Mouse (Mus musculus): ENCODE results near the gene Otop1. TPM values are rescaled to one million over a fixed set of nuclear protein-coding genes. Genes with fewer than 3 reads are reported as not detected.

Gene Otop1
- not detected for total RNA-seq (2021)

DNA sequence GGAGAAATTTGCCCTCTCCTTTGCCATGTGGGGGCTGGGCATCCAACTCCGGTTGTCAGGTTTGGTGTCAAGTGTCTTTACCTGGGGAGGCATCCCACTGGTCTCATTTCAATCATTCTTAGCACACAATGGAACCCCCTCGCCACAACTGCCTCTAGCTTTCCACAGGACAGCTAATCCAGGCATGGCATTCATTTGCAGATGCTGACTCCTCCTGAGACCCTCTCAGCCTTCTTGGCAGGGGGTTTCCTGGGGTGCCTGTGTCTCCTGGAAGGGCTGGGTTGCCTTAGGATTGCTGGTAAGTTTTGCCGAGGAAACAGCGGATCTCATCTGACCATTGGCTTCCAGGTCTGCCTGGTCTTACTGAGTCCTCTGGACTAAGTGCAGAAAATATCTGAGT is at the start of gene Otop1:
TSS of gene Otop1 (plus strand) at position 202 of the 400 bp plus-strand sequence.
- no peak for DNase-seq

DNA sequence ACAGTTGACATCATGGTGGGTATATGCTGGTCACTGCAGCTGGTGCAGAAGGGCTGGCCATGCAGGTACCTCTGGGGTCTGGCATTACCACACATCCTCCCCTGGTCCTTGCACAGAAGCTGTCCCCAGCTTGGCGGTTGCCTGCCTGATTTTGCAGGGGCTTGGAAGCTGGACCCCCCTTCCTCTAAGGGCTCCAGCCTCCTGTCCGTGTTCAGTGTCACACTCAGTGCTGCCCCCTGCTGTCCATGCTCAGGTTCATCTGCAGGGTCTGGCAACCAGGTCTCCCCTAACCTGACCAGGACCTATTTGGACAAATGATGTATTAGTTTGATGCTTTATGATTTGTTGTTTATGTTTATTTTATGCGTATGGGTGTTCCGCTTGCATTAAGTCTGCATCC is 40.4 kb upstream of the Otop1 start:
- DNase-seq, result peak; percentile 68
- intact Hi-C loops (cut with DNase I), result no loop called here

More for the DNA sequence above, at the start of gene Otop1:
- intact Hi-C loops (cut with DNase I), result no loop called here

DNA sequence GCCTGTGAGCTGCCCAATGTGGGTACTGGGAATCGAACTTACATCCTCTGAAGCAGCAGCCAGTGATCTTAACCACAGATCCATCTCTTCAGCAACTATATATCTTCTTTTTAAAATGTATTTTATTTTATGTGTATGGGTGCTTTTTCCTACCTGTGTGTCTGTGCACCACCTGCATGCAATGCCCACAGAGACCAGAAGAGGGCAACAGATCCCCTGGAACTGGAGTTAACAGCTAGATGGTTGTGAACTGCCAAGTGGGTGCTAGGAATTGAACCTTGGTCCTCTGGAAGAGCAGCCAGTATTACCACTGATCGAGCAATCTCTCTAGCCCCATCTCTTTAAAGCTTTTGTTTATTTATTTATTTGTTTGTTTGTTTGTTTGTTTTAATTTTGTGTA is 39.1 kb upstream of the Otop1 start:
- intact Hi-C loops (cut with DNase I), result no loop called here
- DNase-seq, result no peak

DNA sequence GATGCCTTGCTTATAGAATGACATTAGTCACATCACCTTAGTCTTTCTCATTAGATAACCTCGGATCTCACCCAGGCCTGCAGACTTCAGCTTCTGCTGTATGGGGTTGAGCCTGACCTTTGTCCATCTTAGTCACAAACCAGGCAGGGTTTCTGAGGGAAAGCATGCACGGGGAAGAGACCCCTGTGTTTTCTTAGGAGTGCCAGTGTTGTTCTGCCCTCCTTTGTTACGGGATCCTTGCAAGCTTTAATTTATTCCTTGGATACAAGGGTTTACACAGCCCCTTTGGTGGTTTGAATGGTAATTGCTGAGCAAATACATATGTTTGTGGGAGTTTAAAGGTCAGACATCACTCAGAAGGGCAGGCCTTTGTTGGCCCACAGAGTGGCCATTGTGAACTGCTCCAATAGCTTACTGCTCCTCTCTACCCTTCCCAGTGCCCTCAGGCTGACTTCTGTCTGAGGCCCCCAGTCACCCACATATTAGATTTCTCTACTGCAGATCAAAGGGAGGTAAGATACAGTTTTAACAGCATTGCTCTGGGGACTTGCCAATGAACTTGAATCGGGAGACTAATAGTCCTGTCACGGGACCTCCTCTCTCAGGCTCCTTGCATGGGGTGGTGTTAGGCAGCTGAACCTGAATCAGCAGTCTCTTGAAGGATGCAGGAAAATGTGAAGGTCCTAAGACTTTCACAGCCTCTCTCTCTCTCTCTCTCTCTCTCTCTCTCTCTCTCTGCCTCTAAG is 34.9 kb upstream of the Otop1 start:
- DNase-seq, result no peak
- intact Hi-C loops (cut with DNase I), result no loop called here

DNA sequence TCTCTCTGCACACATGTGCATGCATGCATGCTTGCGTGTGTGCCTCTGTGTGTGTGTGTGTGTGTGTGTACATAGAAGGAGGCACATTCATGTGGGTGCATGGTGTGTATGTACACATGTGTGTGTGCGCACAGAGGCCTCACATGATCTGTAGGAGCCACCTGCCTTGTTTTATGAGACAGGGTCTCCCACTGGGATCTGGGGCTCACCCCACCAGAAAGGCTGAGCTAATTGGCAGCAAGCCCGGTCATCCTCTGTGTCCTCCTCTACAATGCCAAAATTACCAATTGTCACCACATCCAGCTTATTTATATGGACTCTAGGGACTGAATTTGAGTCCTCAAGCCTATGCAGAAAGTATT is 34.3 kb upstream of the Otop1 start:
- DNase-seq, result peak; percentile 74
- intact Hi-C loops (cut with DNase I), result no loop called here

DNA sequence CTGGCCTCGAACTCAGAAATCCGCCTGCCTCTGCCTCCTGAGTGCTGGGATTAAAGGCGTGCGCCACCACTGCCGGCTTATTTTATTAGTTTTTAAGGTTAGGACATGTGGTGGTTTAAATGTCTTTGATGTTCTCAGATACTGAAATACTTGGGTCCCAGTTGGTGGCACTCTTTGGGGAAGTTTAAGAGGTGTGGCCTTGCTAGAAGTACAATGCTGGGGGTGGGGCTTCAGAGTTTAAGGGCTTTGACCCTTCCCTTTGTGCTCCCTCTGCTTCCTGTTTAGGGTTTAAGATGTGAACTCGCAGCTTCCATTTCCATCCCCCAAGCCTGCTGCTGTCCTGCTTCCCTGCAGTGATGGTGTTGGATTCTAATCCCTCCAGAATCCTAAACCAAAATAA is 33.8 kb upstream of the Otop1 start:
- no peak for DNase-seq
- intact Hi-C loops (cut with DNase I), result no loop called here

DNA sequence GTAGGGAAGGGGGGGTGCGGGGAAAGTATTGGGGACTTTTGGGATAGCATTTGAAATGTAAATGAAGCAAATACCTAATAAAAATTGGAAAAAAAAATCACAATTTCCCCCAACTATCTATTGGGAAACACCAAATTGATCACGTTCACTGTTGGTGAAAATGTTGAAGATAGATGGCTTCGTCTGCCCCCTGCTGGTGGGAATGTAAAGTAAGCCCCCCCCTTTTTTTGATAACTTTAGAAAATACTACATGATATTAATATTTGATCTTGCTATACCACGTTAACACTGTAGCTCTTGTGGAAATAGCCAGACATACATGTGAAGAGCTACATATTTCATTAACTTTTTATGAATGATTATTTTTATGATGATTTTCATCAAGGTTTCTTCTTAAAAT is 20.6 kb upstream of the Otop1 start:
- intact Hi-C loops (cut with DNase I), result no loop called here

DNA sequence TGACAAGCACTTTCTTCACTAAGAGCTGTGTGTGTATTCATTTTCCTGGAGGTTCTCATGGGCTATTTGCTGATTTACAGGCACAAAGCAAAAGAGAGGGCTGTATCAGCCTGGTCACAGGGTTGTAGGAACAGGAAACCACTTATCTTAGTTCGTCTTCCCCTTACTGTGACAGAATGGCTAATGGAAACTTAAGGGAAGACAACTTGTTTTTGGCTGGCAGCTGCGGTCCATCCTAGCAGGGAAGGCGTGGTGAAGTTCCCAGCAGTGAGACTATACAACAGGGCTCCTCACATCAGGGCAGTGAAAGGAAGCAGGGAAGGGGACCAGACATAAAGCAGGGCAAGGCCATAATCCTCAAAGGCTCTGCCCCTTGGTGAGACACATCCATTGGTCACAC is 20.1 kb upstream of the Otop1 start:
- no peak for DNase-seq
- intact Hi-C loops (cut with DNase I), result no loop called here

More for the DNA sequence above, 20.6 kb upstream of the Otop1 start:
- no peak for DNase-seq

DNA sequence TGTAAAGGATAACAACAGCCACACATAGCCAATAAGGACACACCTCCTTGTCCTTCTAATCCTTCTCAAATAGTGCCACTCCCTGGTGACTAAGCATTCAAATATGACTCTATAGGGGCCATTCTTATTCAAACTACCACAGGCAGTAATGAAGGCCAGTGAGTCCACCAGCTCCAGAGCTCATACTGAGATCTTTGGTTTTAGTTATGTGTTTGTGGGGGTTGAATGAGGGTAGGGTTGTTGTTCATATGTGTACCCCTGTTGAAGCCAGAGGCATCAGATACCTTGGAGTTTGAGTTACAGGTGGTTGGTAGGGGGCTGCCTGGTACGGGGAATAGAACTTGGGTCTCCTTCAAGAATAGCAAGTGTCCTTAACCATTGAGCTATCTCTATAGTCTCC is 19.2 kb upstream of the Otop1 start:
- intact Hi-C loops (cut with DNase I), result no loop called here
- no peak for DNase-seq

DNA sequence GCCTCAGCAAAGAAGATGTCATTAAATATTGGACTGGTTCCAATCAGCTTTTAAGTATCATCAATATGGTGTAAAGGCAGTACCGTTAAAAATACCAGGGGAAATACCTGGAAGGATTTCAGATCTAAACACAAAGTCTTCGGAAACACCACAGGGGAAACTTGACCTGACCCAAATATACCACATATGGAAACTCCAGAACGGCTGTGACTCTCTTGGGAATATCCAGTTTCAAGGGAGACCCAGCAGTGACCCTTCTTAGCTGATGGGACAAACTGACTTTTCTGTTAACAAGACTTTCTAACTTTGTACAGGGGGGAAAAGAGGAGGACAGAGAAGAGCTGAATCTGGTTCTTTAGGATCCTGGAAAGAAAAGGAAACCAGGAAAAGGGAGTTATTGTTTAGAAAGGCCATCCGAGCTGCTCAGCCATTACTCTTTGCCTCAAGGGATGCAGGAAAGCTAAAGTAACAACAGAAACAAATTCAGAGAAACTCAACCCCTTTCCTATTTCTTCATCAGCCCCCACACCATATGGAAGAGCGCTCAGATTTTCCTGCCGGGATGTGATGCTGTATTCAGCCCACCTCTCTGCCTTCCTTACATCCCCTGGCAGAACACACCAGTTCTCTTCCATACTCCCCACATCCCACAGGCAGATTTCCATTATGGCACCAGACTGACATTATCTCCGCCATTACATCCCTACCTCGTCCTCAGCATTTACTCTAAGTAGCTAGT is 17.6 kb upstream of the Otop1 start:
- DNase-seq, result no peak
- intact Hi-C loops (cut with DNase I), result no loop called here

DNA sequence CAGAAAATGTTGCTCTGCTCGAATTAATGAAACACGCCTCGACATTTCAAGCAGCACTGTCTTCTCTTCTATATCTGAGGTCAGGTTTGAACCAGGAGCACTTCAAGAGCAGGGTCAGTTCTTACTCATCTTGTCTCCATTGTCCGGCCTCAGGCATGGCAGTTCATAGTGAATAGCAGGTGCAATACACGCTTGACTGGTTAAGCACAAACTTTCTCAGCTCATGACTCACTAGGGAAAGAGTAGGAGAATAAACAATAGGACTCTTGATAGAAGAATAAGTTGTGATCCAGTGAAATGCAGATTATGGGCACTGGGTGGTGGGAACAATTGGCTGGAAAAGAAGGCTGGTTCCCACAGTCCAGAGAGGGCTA is 17.0 kb upstream of the Otop1 start:
- no peak for DNase-seq
- intact Hi-C loops (cut with DNase I), result no loop called here

DNA sequence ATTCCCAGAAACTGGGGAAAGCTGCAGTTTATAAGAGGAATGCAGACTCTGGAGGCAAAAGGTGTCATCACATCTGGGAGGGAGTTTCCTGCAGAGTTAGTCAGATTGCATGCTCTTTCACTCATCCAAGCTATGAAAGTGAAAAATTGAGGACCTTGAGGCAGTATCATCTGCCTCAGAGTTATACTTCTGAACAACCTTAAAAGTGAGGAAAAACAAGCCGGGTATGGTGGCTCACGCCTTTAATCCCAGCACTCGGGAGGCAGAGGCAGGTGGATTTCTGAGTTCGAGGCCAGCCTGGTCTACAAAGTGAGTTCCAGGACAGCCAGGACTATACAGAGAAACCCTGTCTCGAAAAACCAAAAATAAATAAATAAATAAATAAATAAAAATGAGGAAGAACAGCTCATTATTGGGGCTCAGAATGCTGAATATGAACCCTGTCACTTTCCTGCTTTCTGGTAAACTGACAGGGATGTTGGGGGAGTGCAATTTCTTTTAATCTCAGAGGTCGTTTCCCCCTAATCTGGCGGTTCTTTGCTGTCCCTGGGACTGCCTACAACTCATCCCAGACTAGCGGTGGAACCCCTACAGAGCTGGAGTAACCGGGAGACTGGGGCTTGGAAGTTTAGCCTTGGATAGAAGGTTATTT is 16.2 kb upstream of the Otop1 start:
- intact Hi-C loops (cut with DNase I), result no loop called here
- no peak for DNase-seq

DNA sequence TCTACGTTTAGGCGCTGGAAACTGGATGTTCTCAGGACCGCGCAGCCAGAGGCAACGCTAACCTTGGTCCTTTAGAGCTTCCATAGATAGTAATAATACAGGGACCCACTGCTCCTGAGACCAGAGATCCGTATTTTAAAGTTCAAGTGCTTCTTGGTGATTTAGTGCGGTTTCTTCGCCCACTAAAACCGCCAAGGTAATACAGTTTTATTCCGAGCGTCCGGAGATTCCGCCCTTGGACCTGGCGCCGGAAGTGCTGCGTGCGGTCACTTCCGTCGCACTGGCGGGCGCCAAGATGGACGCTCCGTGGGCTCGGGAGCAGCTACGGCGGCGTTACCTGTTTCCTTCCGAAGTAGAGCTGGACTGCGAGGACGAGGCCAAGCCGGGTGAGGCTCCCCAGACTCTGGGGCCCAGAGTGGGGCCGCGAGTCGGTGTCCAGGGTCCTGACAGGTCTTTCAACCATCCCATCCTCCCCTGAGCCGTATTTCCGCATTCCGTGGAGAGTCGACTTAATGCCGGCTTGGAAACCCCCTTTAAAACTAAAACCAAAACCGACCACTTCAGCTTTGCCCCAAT is 15.6 kb upstream of the Otop1 start, which contains the start of gene Tmem128:
TSS of gene Tmem128 (plus strand) at position 79 of the 576 bp plus-strand sequence.
- intact Hi-C loops (cut with DNase I), result no loop called here
- peak; percentile 59 for DNase-seq

DNA sequence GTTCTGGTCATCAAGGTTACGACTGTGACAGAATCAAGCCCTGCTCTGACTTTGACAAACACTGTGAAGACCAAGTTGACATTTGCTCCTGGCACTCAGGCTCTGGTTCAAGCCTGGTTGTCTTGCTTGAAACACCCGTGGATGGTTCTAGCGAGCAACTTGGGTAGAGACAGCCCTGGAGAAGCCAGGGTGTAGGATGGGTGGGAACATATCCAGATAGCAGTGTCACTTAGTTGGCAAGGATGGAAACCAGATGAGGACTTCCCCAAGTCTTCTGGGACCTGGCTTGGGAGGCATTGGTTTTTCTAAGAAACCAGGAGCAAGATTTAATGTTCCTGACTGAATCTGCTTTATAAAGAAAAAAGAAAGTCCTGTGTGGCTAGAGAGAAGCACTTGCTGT is 4.8 kb upstream of the Otop1 start:
- intact Hi-C loops (cut with DNase I), result no loop called here
- DNase-seq, result no peak

DNA sequence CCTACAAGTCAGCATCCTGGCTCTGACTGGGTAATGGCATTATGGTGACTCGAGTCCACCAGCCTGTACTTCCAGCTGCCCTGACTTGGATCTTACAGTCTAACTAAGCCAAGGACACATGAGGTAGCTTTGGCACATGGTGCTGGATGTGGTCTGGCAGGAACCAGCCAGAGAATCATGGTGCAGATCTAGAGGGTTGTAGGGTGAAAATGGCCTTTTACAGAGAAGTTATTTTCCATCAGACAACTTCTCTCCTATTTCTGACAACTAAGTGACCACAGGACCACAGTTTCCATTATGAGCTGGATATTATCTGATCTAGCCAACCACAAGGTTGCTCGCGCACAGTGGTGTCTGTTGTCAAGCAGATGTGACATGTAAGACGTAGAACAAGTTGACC is 1.9 kb upstream of the Otop1 start:
- no peak for DNase-seq
- intact Hi-C loops (cut with DNase I), result no loop called here

DNA sequence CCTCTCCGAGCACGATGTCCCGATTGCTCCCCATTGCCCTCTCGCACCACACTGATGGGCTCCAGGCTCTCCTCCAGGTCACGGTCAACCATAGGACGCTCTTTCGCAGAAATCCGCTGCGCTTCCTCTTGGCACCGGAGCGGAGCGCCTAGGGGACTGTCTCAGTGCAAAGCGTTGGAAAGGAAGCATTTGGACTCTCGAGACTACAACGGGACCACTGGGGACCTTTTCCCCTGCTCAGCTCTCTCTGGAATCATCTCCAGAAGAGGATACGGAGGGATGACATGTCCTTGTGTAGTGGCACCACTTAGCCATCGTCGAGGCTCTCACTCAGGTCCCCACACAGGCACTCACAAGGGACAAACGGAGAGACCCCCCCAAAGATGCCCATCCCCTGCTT is 679 bp downstream of the Otop1 start:
- no peak for DNase-seq
- intact Hi-C loops (cut with DNase I), result no loop called here

DNA sequence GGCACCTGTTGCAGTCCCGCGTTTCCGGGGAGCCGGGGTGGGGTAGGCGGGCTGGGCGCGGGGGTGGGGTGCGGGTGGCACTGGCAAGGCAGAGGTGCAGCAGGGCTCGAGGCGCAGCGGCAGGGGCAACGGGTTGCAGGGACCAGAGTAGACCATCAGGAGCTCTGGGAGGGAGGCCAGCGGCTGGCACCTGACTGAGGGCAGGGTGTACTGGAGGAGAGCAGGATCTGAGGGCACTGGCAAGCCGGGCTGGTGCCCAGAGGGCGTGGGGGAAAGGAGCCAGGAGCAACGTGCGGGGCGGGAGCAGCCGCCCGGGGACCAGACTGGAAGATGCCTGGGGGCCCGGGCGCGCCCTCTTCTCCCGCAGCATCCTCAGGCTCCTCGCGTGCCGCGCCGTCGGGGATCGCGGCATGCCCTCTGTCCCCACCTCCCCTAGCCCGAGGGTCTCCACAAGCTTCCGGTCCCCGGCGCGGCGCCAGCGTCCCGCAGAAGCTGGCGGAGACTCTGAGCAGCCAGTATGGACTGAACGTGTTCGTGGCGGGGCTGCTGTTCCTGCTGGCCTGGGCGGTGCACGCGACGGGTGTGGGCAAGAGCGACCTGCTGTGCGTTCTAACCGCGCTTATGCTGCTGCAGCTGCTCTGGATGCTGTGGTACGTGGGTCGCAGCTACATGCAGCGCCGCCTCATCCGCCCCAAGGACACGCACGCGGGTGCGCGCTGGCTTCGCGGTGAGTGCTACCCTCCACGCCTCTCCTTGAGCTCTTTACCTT is 1.5 kb downstream of the Otop1 start:
- intact Hi-C loops (cut with DNase I), result no loop called here

DNA sequence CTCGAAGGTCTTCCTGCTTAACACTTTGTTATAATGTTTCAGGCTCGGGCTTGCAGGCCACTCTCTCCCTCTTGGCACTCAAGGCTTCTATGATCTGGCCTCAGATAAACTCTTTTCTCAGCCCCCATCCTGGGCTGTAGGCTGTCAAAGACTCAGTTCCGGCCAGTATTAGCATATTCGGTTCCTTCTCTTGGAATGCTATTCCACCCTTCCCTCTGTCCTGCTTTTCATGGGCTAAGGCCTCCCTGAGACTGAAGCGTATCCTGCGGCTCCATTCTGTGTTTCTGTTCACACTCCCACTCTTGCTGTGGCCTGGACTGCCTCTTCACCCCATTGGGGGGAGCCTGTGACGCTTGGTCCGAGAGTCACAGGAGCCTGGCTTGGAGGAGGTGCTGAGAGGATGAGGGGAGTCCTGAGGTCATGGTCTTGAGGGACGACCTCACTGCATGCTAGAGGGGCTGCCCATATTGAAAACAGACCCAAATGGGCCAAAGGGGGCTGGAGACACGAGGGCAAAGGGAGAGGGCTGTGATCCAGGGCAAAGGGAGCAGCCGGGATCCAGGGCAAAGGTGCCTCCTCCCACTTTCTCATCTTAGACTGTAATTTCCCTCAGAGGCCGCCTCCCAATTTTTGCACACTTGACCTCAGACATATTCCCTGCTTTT is 2.3 kb downstream of the Otop1 start:
- intact Hi-C loops (cut with DNase I), result no loop called here
- no peak for DNase-seq

More for the DNA sequence above, 1.5 kb downstream of the Otop1 start:
- DNase-seq, result peak; percentile 14

DNA sequence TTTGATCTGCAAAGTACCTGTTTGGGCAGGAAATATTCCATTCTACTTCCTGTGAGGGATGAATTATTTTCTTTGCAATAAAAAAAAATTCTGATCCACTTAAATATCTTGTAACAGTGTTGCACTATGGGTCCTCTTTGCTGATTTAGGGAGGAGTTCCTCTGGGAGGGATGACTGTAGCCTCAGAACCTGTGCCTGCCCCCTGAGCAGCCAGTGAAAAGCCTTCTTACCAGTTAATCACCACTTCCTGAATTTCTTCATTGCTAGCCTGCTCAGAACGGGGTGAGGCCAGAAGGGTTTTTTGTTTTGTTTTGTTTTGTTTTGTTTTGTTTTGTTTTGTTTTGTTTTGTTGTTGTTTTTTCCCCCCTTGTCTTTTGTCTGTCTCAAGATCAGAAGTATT is 4.3 kb downstream of the Otop1 start:
- DNase-seq, result no peak
- intact Hi-C loops (cut with DNase I), result no loop called here

DNA sequence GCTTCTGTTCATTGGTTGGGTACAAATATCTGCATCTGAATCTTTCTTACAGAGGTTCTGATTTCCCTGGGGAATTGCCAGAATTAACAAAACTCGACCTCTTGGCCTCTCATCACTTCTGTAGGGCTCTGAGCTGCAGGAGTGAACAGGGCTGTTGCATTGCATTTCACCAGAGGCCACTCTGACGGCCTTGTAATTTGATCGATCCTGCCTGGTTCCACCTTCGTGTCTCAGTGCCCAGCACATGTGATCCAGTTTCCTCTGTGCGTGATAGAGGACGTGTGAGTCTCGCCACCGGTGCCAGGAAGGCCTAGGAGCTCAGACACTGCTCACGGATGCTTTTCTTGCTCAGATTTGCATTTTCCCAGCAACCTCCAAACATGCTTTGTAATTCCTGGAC is 10.0 kb downstream of the Otop1 start:
- intact Hi-C loops (cut with DNase I), result no loop called here

More for the DNA sequence above, 10.0 kb downstream of the Otop1 start:
- no peak for DNase-seq
